Mouse (Mus musculus) brain, embryonic 18.5 days (tissue): ENCODE measurements around the gene Tmem161a.
A peak's percentile ranks its signal among the peaks of the same experiment; 100 is the strongest.
"Not testable (repeated sequence)": the region's sequence is repeated elsewhere in the genome, so short reads cannot be mapped to it uniquely, and the experiment has no call there.

Experiments
- DNase-seq: peaks from one replicate; pipeline ENCODE4 v3.0.0-alpha.2; 2012; ENCODE audit warnings: low read depth, low spot score

Gene Tmem161a

GRCm38 (mm10) chr8:70210538-70210937 is 38.4 kb downstream of the Tmem161a start:
- DNase-seq = no peak

- DNase-seq = no peak
These were observed 39.1 kb downstream of the Tmem161a start for GRCm38 (mm10) chr8:70211275-70211674.

- DNase-seq = no peak
These were observed 39.6 kb downstream of the Tmem161a start for GRCm38 (mm10) chr8:70211726-70212111.

- DNase-seq = peak; percentile 100
These were observed 40.2 kb downstream of the Tmem161a start, which contains the start of gene Slc25a42 for GRCm38 (mm10) chr8:70212112-70213055. TSS of gene Slc25a42 (minus strand) at chr8:70212305.

- DNase-seq = no peak
These were observed 42.3 kb downstream of the Tmem161a start for GRCm38 (mm10) chr8:70214411-70214810.

GRCm38 (mm10) chr8:70215092-70215491 is 42.9 kb downstream of the Tmem161a start:
- DNase-seq = no peak

- not testable (repeated sequence) for DNase-seq
These were observed 44.0 kb downstream of the Tmem161a start for GRCm38 (mm10) chr8:70216161-70216560.

GRCm38 (mm10) chr8:70216566-70216965 is 44.4 kb downstream of the Tmem161a start:
- DNase-seq = peak; percentile 60

- no peak for DNase-seq
These were observed 45.3 kb downstream of the Tmem161a start for GRCm38 (mm10) chr8:70217441-70217840.

- DNase-seq = no peak
These were observed 47.0 kb downstream of the Tmem161a start for GRCm38 (mm10) chr8:70219107-70219684.

GRCm38 (mm10) chr8:70220236-70220840 is 48.2 kb downstream of the Tmem161a start:
- no peak for DNase-seq

- DNase-seq = no peak
These were observed 48.8 kb downstream of the Tmem161a start for GRCm38 (mm10) chr8:70220911-70221310.

GRCm38 (mm10) chr8:70222041-70222440 is 49.9 kb downstream of the Tmem161a start:
- DNase-seq = no peak

GRCm38 (mm10) chr8:70223341-70223740 is 51.2 kb downstream of the Tmem161a start:
- DNase-seq = no peak

GRCm38 (mm10) chr8:70227997-70228396 is 55.8 kb downstream of the Tmem161a start:
- no peak for DNase-seq

GRCm38 (mm10) chr8:70230837-70231236 is 58.7 kb downstream of the Tmem161a start:
- DNase-seq = no peak
